Mouse (Mus musculus) erythroblast, embryonic 14.5 days (primary cell): ENCODE measurements around the gene 4932438H23Rik.

Experiments used
- GATA1 ChIP-seq: IDR thresholded peaks from 2 replicates; pipeline ENCODE4 v1.6.1; 2012; ENCODE audit warnings: low read length, inconsistent platforms, mixed read lengths
- TAL1 ChIP-seq: IDR thresholded peaks from 3 replicates; pipeline ENCODE4 v1.6.1; 2012; ENCODE audit warnings: low read length, inconsistent platforms, mixed read lengths

DNA sequence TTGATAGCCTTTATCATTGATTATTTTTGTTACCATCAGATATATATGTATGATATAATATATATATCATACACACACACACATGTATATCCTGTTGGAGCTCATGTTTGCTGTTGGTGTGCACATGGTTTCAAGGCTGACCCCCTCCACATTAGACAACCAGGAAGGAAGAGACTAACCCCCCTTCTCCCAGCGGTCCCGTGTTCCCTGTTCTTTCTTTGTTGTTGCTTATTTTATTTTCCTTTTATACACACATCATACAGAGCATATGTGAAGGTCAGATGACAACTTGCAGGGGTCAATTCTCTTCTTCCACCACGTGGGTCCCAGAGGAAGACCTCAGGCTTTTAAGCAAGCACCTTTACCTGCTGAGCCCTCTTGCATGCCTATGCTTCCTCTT lies 29.3 kb upstream of the 4932438H23Rik start:
- TF ChIP-seq GATA1 (no peak), TAL1 (no peak)
